Mouse (Mus musculus): ENCODE data around the gene Ndufv3. TPM values are rescaled to one million over a fixed set of nuclear protein-coding genes. Genes with fewer than 3 reads are reported as not detected.
A peak's percentile ranks its signal among the peaks of the same experiment; 100 is the strongest.

Gene Ndufv3
- total and polyA plus RNA-seq, 2 experiments = 152 to 269 TPM

- Histone ChIP-seq H3K79me2 (ENCODE audit: control insufficient read depth, insufficient read depth, low read length) (peaks cover 25% of the 10 kb centered on the region), H3K27ac (replicated peaks; ENCODE audit: insufficient read depth, low read depth, low read length) (no peak overlapping the region), H3K9ac (ENCODE audit: low read depth, low read length) (no peak overlapping the region), H3K27me3 (ENCODE audit: control insufficient read depth, insufficient read depth, low read length) (no peaks in the 10 kb centered on the region), H3K4me1 (ENCODE audit: control insufficient read depth, insufficient read depth, low read length) (peaks cover 13% of the 10 kb centered on the region), H3K4me3 (ENCODE audit: insufficient read depth, low read depth, low read length) (no peak overlapping the region), H3K36me3 (ENCODE audit: control insufficient read depth, insufficient read depth, low read length) (no peaks in the 10 kb centered on the region)
- DNase-seq (ENCODE audit: extremely low read depth, low read depth, low spot score) = peak; percentile 48
- no peak for TF ChIP-seq POLR2A (IDR thresholded peaks at IDR 0.05; ENCODE audit: extremely low read depth, insufficient read depth, low read length)
- no peak for TF ChIP-seq CTCF (IDR thresholded peaks at IDR 0.05; ENCODE audit: low read depth, low read length)
- 90% methylated on average over 9 of the region's 9 CpGs for WGBS
These were observed 50.5 kb downstream of the Ndufv3 start for GRCm38 (mm10) chr17:31570321-31570925.

- Histone ChIP-seq H3K4me1 (ENCODE audit: control insufficient read depth, insufficient read depth, low read length) (peaks cover 6% of the 10 kb centered on the region), H3K9ac (ENCODE audit: low read depth, low read length) (no peak overlapping the region), H3K79me2 (ENCODE audit: control insufficient read depth, insufficient read depth, low read length) (peaks cover 13% of the 10 kb centered on the region; the same call in 1 of the 2 replicates), H3K27ac (replicated peaks; ENCODE audit: insufficient read depth, low read depth, low read length) (no peak overlapping the region), H3K4me3 (ENCODE audit: insufficient read depth, low read depth, low read length) (no peak overlapping the region), H3K27me3 (ENCODE audit: control insufficient read depth, insufficient read depth, low read length) (no peaks in the 10 kb centered on the region), H3K36me3 (ENCODE audit: control insufficient read depth, insufficient read depth, low read length) (no peaks in the 10 kb centered on the region)
- no peak for DNase-seq (ENCODE audit: extremely low read depth, low read depth, low spot score)
- no peak for TF ChIP-seq POLR2A (IDR thresholded peaks at IDR 0.05; ENCODE audit: extremely low read depth, insufficient read depth, low read length)
- no peak for TF ChIP-seq CTCF (IDR thresholded peaks at IDR 0.05; ENCODE audit: low read depth, low read length)
- WGBS = 84% methylated on average over 5 of the region's 5 CpGs
These were observed 51.8 kb downstream of the Ndufv3 start for GRCm38 (mm10) chr17:31571689-31572088.

- Histone ChIP-seq H3K4me1 (ENCODE audit: control insufficient read depth, insufficient read depth, low read length) (no peaks in the 10 kb centered on the region), H3K27me3 (ENCODE audit: control insufficient read depth, insufficient read depth, low read length) (no peaks in the 10 kb centered on the region), H3K9ac (ENCODE audit: low read depth, low read length) (no peak overlapping the region), H3K79me2 (ENCODE audit: control insufficient read depth, insufficient read depth, low read length) (peaks cover 4% of the 10 kb centered on the region; the same call in 1 of the 2 replicates), H3K27ac (replicated peaks; ENCODE audit: insufficient read depth, low read depth, low read length) (no peak overlapping the region), H3K36me3 (ENCODE audit: control insufficient read depth, insufficient read depth, low read length) (no peaks in the 10 kb centered on the region), H3K4me3 (ENCODE audit: insufficient read depth, low read depth, low read length) (no peak overlapping the region)
- 93% methylated on average over 7 of the region's 7 CpGs for WGBS
- no peak for DNase-seq (ENCODE audit: extremely low read depth, low read depth, low spot score)
- TF ChIP-seq POLR2A (IDR thresholded peaks at IDR 0.05; ENCODE audit: extremely low read depth, insufficient read depth, low read length) (no peak), CTCF (IDR thresholded peaks at IDR 0.05; ENCODE audit: low read depth, low read length) (no peak)
These were observed 54.7 kb downstream of the Ndufv3 start for GRCm38 (mm10) chr17:31574662-31575061.

GRCm38 (mm10) chr17:31576394-31577175 is 56.7 kb downstream of the Ndufv3 start:
- no peak for TF ChIP-seq CTCF (IDR thresholded peaks at IDR 0.05; ENCODE audit: low read depth, low read length)
- no peak for TF ChIP-seq POLR2A (IDR thresholded peaks at IDR 0.05; ENCODE audit: extremely low read depth, insufficient read depth, low read length)
- Histone ChIP-seq H3K9ac (ENCODE audit: low read depth, low read length) (no peak overlapping the region), H3K4me3 (ENCODE audit: insufficient read depth, low read depth, low read length) (no peak overlapping the region), H3K79me2 (ENCODE audit: control insufficient read depth, insufficient read depth, low read length) (peaks cover 4% of the 10 kb centered on the region; the same call in 1 of the 2 replicates), H3K27me3 (ENCODE audit: control insufficient read depth, insufficient read depth, low read length) (no peaks in the 10 kb centered on the region), H3K4me1 (ENCODE audit: control insufficient read depth, insufficient read depth, low read length) (no peaks in the 10 kb centered on the region), H3K27ac (replicated peaks; ENCODE audit: insufficient read depth, low read depth, low read length) (no peak overlapping the region), H3K36me3 (ENCODE audit: control insufficient read depth, insufficient read depth, low read length) (no peaks in the 10 kb centered on the region)
- 85% methylated on average over 10 of the region's 10 CpGs for WGBS
- DNase-seq (ENCODE audit: extremely low read depth, low read depth, low spot score) = no peak

GRCm38 (mm10) chr17:31580344-31580743 is 60.4 kb downstream of the Ndufv3 start:
- Histone ChIP-seq H3K36me3 (ENCODE audit: control insufficient read depth, insufficient read depth, low read length) (no peaks in the 10 kb centered on the region), H3K27ac (replicated peaks; ENCODE audit: insufficient read depth, low read depth, low read length) (no peak overlapping the region), H3K4me1 (ENCODE audit: control insufficient read depth, insufficient read depth, low read length) (no peaks in the 10 kb centered on the region), H3K4me3 (ENCODE audit: insufficient read depth, low read depth, low read length) (no peak overlapping the region), H3K27me3 (ENCODE audit: control insufficient read depth, insufficient read depth, low read length) (no peaks in the 10 kb centered on the region), H3K79me2 (ENCODE audit: control insufficient read depth, insufficient read depth, low read length) (peaks cover 4% of the 10 kb centered on the region; the same call in 1 of the 2 replicates), H3K9ac (ENCODE audit: low read depth, low read length) (no peak overlapping the region)
- WGBS = 84% methylated on average over 3 of the region's 3 CpGs
- DNase-seq (ENCODE audit: extremely low read depth, low read depth, low spot score) = no peak
- TF ChIP-seq POLR2A (IDR thresholded peaks at IDR 0.05; ENCODE audit: extremely low read depth, insufficient read depth, low read length) (no peak), CTCF (IDR thresholded peaks at IDR 0.05; ENCODE audit: low read depth, low read length) (no peak)

Other genes starting within 250 kb of the Ndufv3 start
- gene Rsph1, start 242.7 kb upstream of the Ndufv3 start, total RNA-seq (2014; rRNA removed) = not detected in 2 replicates
- not detected in 2 replicates for gene Rsph1, start 242.7 kb upstream of the Ndufv3 start, polyA plus RNA-seq (2012; rRNA removed)
- 1.4 and 3.6 TPM in 2 replicates for gene Slc37a1, start 233.3 kb upstream of the Ndufv3 start, total RNA-seq (2014; rRNA removed)
- 1.8 and 4.7 TPM in 2 replicates for gene Slc37a1, start 233.3 kb upstream of the Ndufv3 start, polyA plus RNA-seq (2012; rRNA removed)
- 9.1 and 12.6 TPM in 2 replicates for gene Pde9a, start 133.9 kb upstream of the Ndufv3 start, total RNA-seq (2014; rRNA removed)
- gene Pde9a, start 133.9 kb upstream of the Ndufv3 start, polyA plus RNA-seq (2012; rRNA removed) = 51.1 and 66.9 TPM in 2 replicates
- 12.9 and 13.6 TPM in 2 replicates for gene Wdr4, start 135 bp upstream of the Ndufv3 start, total RNA-seq (2014; rRNA removed)
- 19.0 and 27.8 TPM in 2 replicates for gene Wdr4, start 135 bp upstream of the Ndufv3 start, polyA plus RNA-seq (2012; rRNA removed)
- gene Pknox1, start 44.6 kb downstream of the Ndufv3 start, total RNA-seq (2014; rRNA removed) = 10.3 and 14.0 TPM in 2 replicates
- gene Pknox1, start 44.6 kb downstream of the Ndufv3 start, polyA plus RNA-seq (2012; rRNA removed) = 10.7 and 15.5 TPM in 2 replicates
- 236 and 490 TPM in 2 replicates for gene Cbs, start 117.1 kb downstream of the Ndufv3 start, total RNA-seq (2014; rRNA removed)
- 782 and 968 TPM in 2 replicates for gene Cbs, start 117.1 kb downstream of the Ndufv3 start, polyA plus RNA-seq (2012; rRNA removed)
- 53.5 and 57.1 TPM in 2 replicates for gene U2af1, start 138.8 kb downstream of the Ndufv3 start, total RNA-seq (2014; rRNA removed)
- 40.4 and 42.7 TPM in 2 replicates for gene U2af1, start 138.8 kb downstream of the Ndufv3 start, polyA plus RNA-seq (2012; rRNA removed)
- gene Cryaa, start 157.7 kb downstream of the Ndufv3 start, total RNA-seq (2014; rRNA removed) = not detected in 2 replicates
- gene Cryaa, start 157.7 kb downstream of the Ndufv3 start, polyA plus RNA-seq (2012; rRNA removed) = not detected in 2 replicates